Mouse (Mus musculus) cortical plate, adult 2 months (tissue): ENCODE data around the gene Bcas3.

Experiments used
- CTCF ChIP-seq: fragments of 200-500 bp; IDR thresholded peaks from 2 replicates; pipeline ENCODE4 v1.5.1; 2011; ENCODE audit warnings: mild to moderate bottlenecking, control low read depth, low read length; ENCODE audit not compliant: insufficient read depth; ENCODE audit errors: extremely low read depth
- POLR2A ChIP-seq: fragments of 200-500 bp; IDR thresholded peaks from 2 replicates; pipeline ENCODE4 v1.6.1; 2011; ENCODE audit warnings: mild to moderate bottlenecking, low read length, control low read depth; ENCODE audit not compliant: insufficient read depth; ENCODE audit errors: extremely low read depth

DNA sequence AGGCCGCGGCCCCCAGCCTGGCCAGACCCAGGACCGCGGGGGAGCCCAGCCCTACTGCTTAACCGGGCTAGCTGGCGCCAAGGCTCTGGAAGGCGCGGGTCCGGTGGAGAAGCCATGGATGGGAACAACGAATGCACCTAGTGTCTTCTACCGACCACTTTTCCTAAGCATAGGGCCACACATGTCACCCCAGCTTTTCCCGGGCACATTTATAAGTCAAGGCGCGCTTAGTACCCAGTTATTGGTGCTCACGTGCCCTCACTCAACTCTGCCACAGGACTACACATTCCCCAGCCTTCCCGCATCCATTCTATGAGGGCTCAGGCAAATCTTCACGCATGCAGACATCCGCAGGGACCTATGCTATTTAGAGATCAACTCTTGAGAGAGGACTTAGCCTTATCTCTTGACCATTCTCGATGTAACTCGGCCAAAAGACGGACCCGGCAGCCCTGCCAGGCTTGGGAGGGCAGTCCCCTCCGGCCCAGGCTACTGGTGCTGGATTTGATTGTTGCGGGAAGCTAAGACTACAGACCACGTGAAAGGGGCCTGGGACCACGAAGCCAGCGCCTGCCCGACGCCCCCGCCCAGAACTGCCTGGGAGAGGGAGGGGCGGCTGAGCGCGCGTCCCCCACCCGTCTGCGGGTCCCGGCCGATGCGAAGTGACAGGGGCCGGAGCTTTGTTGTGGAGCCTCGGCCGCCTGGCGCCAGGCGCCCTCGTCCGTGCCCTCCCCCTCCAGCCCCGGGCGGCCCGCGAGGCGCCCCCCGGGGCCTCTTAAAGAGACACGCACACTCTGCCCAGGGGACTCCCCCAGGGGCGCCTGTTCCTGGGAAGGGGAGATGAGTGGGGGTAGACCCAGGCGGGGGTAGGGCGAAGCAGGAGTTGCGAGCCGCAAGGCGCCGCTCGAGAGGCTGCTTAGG, 476.8 kb downstream of the Bcas3 start:
- TF ChIP-seq POLR2A: no peak
- TF ChIP-seq CTCF: no peak
